Mouse (Mus musculus) right cerebral cortex, adult 18-20 months (tissue): ENCODE measurements around the gene Olfr23.
"Not testable (repeated sequence)": the region's sequence is repeated elsewhere in the genome, so short reads cannot be mapped to it uniquely, and the experiment has no call there.

Experiments
- DNase-seq: peaks from one replicate; pipeline ENCODE4 v3.0.0; 2022; ENCODE audit warnings: mixed read lengths

Gene Olfr23

GRCm38 (mm10) chr11:73936377-73936776, at the start of gene Olfr23:
Gene Olfr23 (plus strand): TSS chr11:73936677.
- no peak for DNase-seq

GRCm38 (mm10) chr11:73890671-73891070, 45.8 kb upstream of the Olfr23 start, which contains the start of gene Olfr394:
Gene Olfr394 (minus strand): TSS chr11:73890771.
- no peak for DNase-seq

GRCm38 (mm10) chr11:73909199-73909598, 27.3 kb upstream of the Olfr23 start, which contains the start of gene Olfr395:
Gene Olfr395 (minus strand): TSS chr11:73909299.
- not testable (repeated sequence) for DNase-seq

GRCm38 (mm10) chr11:73960517-73960916, 24.0 kb downstream of the Olfr23 start, which contains the start of gene Olfr397:
Gene Olfr397 (plus strand): TSS chr11:73960817.
- no peak for DNase-seq

- DNase-seq: no peak
Observed at GRCm38 (mm10) chr11:73990307-73990706, 53.8 kb downstream of the Olfr23 start, which contains the start of gene Olfr398. Gene Olfr398 (minus strand): TSS chr11:73990407.
